Mouse (Mus musculus) heart, postnatal 0 days (tissue): ENCODE data around the gene Cysltr1. TPM values are rescaled to one million over a fixed set of nuclear protein-coding genes. Genes with fewer than 3 reads are reported as not detected.

Experiments used
- ATAC-seq: fragments of 200-750 bp; cut with Nextera tagmentation; 2 replicates; pipeline ENCODE4 v1.8.0; 2017; ENCODE audit warnings: low read depth, moderate number of reproducible peaks, moderate library complexity; ENCODE audit not compliant: insufficient read depth
- DNase-seq: peaks from one replicate; pipeline ENCODE4 v3.0.0-alpha.2; 2016; ENCODE audit warnings: low spot score
- H3K27ac ChIP-seq: fragments of 300-500 bp; sonication (generic); 2 replicates; pipeline ENCODE4 v1.5.1; 2014; ENCODE audit warnings: low read depth, mild to moderate bottlenecking
- H3K27me3 ChIP-seq: fragments of 300-500 bp; sonication (generic); 2 replicates; pipeline ENCODE4 v1.6.1; 2014; ENCODE audit warnings: low read length, mixed read lengths; ENCODE audit not compliant: control insufficient read depth, insufficient read depth
- H3K36me3 ChIP-seq: fragments of 300-500 bp; sonication (generic); replicated peaks from 2 replicates; pipeline ENCODE4 v1.6.1; 2014; ENCODE audit warnings: low read length, mixed read lengths; ENCODE audit not compliant: control insufficient read depth, insufficient read depth
- H3K4me1 ChIP-seq: fragments of 300-500 bp; sonication (generic); 2 replicates; pipeline ENCODE4 v1.6.1; 2014; ENCODE audit warnings: antibody characterized with exemption; ENCODE audit not compliant: control insufficient read depth, insufficient read depth
- H3K4me2 ChIP-seq: fragments of 300-500 bp; sonication (generic); 2 replicates; pipeline ENCODE4 v1.6.1; 2014; ENCODE audit warnings: low read depth, mild to moderate bottlenecking, low read length, moderate library complexity
- H3K4me3 ChIP-seq: fragments of 300-500 bp; sonication (generic); 2 replicates; pipeline ENCODE4 v1.5.1; 2014; ENCODE audit warnings: low read depth, low read length
- H3K9ac ChIP-seq: fragments of 300-500 bp; sonication (generic); replicated peaks from 2 replicates; pipeline ENCODE4 v1.6.1; 2014; ENCODE audit warnings: low read depth, low read length, mixed read lengths
- H3K9me3 ChIP-seq: fragments of 300-500 bp; sonication (generic); replicated peaks from 2 replicates; pipeline ENCODE4 v1.6.1; 2016; ENCODE audit warnings: low read length; ENCODE audit not compliant: control insufficient read depth
- CTCF ChIP-seq: IDR thresholded peaks from 2 replicates; pipeline ENCODE4 v1.5.1; 2016; ENCODE audit warnings: antibody characterized with exemption, control low read depth, low read depth
- EP300 ChIP-seq: IDR thresholded peaks from 2 replicates; pipeline ENCODE4 v1.6.1; 2016; ENCODE audit warnings: antibody characterized with exemption, low read depth
- WGBS: fragments of 180-500 bp; shearing (Covaris S2); extraction: QIAGEN DNeasy Blood & Tissue Kit; methylation state at CpG from one replicate; pipeline ENCODE4 v1.1.7; 2014; 5-methylcytosine and 5-hydroxymethylcytosine counted together
- polyA plus RNA-seq: library from polyadenylated mRNA; unstranded; fragments of >200 nt; fragmentation: Nextera tagmentation; extraction: Ambion mirVana; gene quantifications from 2 replicates; pipeline ENCODE4 v1.2.1, GENCODE M21; 2015
- total RNA-seq: library from RNA; depleted of rRNA; stranded (reverse); fragments of >200 nt; gene quantifications from 2 replicates; pipeline ENCODE4 v1.2.3, GENCODE M21; 2014; ENCODE audit warnings: low replicate concordance

Cysltr1 gene
- total and polyA plus RNA-seq, 2 experiments from 2014 or later = 0.08 to 1.5 TPM

DNA sequence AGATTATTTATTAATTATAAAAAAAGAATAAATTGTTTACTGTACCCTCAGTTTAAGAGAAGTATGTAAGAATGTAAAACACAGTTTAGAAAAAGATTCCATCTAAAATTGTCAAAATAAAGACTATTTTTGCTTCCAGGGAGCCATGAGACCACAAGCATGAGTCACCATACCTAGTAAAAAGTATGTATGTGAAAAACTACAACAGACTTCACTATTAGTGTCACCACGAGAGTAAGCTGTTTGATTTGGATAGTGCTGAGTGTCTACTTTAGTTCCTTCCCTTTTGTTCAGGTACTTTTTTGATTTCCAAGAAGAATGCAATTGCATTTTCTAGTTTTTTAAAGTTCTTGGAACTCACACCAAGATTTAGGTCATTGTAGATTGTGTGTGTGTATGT is 19.0 kb upstream of the Cysltr1 start:
- Histone ChIP-seq H3K27me3 (no peaks in the 10 kb centered on the region), H3K4me2 (no peak overlapping the region), H3K36me3 (no peaks in the 10 kb centered on the region), H3K4me1 (no peaks in the 10 kb centered on the region), H3K9me3 (no peaks in the 10 kb centered on the region), H3K9ac (no peak overlapping the region), H3K4me3 (no peak overlapping the region), H3K27ac (no peak overlapping the region)
- no peak for DNase-seq
- TF ChIP-seq CTCF (no peak), EP300 (no peak)
- WGBS = 56% methylated on average over 1 of the region's 1 CpGs
- no peak for ATAC-seq

GRCm38 (mm10) chrX:106602574-106603258 is 763 bp downstream of the Cysltr1 start:
- ATAC-seq (no peak), DNase-seq (no peak)
- Histone ChIP-seq H3K27ac (0 out of 2 replicates have a peak overlapping the region, but pooled peaks have one; percentile 3), H3K4me2 (peak overlapping the region; percentile 45), H3K4me1 (no peaks in the 10 kb centered on the region), H3K36me3 (no peaks in the 10 kb centered on the region), H3K27me3 (no peaks in the 10 kb centered on the region), H3K9ac (no peak overlapping the region), H3K9me3 (no peaks in the 10 kb centered on the region), H3K4me3 (peak overlapping the region; percentile 22; the same call in 1 of the 2 replicates)
- no peak for TF ChIP-seq CTCF
- no peak for TF ChIP-seq EP300
- WGBS = 18% methylated on average over 9 of the region's 9 CpGs

- Histone ChIP-seq H3K27me3 (no peaks in the 10 kb centered on the region), H3K9me3 (no peaks in the 10 kb centered on the region), H3K27ac (no peak overlapping the region), H3K9ac (no peak overlapping the region), H3K4me1 (no peaks in the 10 kb centered on the region), H3K4me2 (no peak overlapping the region), H3K4me3 (no peak overlapping the region), H3K36me3 (no peaks in the 10 kb centered on the region)
- WGBS = 60% methylated on average over 1 of the region's 1 CpGs
- ATAC-seq (no peak), DNase-seq (no peak)
- TF ChIP-seq EP300 (no peak), CTCF (no peak)
Observed at GRCm38 (mm10) chrX:106595904-106596303, 7.6 kb downstream of the Cysltr1 start.

DNA sequence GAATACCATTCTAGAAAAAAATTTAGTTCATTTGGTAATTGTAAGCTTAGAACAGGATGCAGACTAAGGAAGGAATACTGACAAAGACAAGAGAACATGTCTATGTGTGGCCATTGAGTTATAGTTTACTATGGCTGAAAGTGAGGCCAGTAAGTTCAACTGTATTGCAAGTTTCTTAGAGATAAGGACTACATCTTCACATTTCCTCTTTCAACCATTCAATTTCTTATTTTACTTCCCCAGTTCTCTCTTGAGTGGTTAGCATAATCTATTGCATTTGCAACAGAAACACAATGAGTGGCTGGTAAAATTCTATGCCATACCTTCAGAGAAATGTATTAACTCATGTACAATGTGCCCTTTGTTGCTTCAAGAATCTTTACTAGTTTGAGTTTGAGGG is 9.6 kb downstream of the Cysltr1 start:
- H3K9me3 ChIP-seq = no peaks in the 10 kb centered on the region
- ATAC-seq = no peak
- no peak overlapping the region for H3K9ac ChIP-seq
- no peak overlapping the region for H3K4me3 ChIP-seq
- H3K4me1 ChIP-seq = no peaks in the 10 kb centered on the region
- H3K27me3 ChIP-seq = no peaks in the 10 kb centered on the region
- no peak for DNase-seq
- TF ChIP-seq CTCF (no peak), EP300 (no peak)
- H3K27ac ChIP-seq = no peak overlapping the region
- H3K4me2 ChIP-seq = no peak overlapping the region
- H3K36me3 ChIP-seq = no peaks in the 10 kb centered on the region

- no peaks in the 10 kb centered on the region for H3K4me1 ChIP-seq
- H3K4me3 ChIP-seq = no peak within 1 kb of the TSS
- WGBS = 34% methylated on average over 3 of the region's 3 CpGs
- DNase-seq (no peak), ATAC-seq (no peak)
- TF ChIP-seq EP300 (no peak), CTCF (no peak)
- H3K36me3 ChIP-seq = no peaks in the 10 kb centered on the region
- no peaks in the 10 kb centered on the region for H3K27me3 ChIP-seq
- H3K27ac ChIP-seq = no peak within 1 kb of the TSS
- H3K9ac ChIP-seq = no peak within 1 kb of the TSS
- H3K9me3 ChIP-seq = no peaks in the 10 kb centered on the region
- H3K4me2 ChIP-seq = no peak within 1 kb of the TSS
Observed at GRCm38 (mm10) chrX:106582886-106583285, 20.6 kb downstream of the Cysltr1 start, which contains the start of gene Gm5127. Gene Gm5127 (plus strand): TSS chrX:106583186.

DNA sequence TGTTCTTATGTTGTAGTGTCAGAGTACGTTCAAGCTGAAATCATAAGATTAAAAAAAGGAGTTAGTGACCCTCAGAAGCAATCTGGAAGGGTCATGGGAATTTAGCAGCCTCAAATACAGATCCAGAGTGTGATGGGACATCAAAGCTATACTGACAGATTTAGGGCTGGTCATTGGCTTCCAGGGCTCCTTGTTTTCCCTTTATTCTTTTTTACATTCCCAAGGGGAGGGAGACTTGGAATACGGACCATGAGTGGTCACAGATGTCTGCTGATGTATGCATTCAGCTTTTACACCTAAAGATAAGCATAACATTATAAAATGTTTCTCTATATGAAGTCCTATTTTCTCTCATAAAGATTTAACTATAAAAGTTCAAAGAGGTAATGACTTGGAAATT is 21.3 kb downstream of the Cysltr1 start:
- no peak overlapping the region for H3K4me2 ChIP-seq
- no peaks in the 10 kb centered on the region for H3K36me3 ChIP-seq
- no peak overlapping the region for H3K27ac ChIP-seq
- no peak for ATAC-seq
- H3K9me3 ChIP-seq = no peaks in the 10 kb centered on the region
- no peak for TF ChIP-seq CTCF
- no peak for TF ChIP-seq EP300
- H3K4me3 ChIP-seq = no peak overlapping the region
- 49% methylated on average over 2 of the region's 2 CpGs for WGBS
- no peak for DNase-seq
- H3K4me1 ChIP-seq = no peaks in the 10 kb centered on the region
- no peak overlapping the region for H3K9ac ChIP-seq
- no peaks in the 10 kb centered on the region for H3K27me3 ChIP-seq
